Mouse (Mus musculus) heart, embryonic 14.5 days (tissue): ENCODE data around the gene Tbck. TPM values are rescaled to one million over a fixed set of nuclear protein-coding genes. Genes with fewer than 3 reads are reported as not detected.

Experiments used
- ATAC-seq: fragments of 200-750 bp; cut with Nextera tagmentation; 2 replicates; pipeline ENCODE4 v1.8.0; 2017; ENCODE audit warnings: low read depth, moderate TSS enrichment; ENCODE audit not compliant: insufficient number of reproducible peaks, insufficient read depth, low FRiP score
- H3K27ac ChIP-seq, 2 experiments: fragments of 200-500 bp in 1 of 2; fragments of 300-500 bp in 1 of 2; sonication (generic) in 1 of 2; replicated peaks in 1 of 2; 2 replicates each; pipeline ENCODE4 v1.5.1; 2012 to 2014; ENCODE audit warnings: low read depth in 2 of 2, low read length in 2 of 2, control low read depth in 1 of 2, mild to moderate bottlenecking in 1 of 2, mixed read lengths in 1 of 2; ENCODE audit not compliant: control insufficient read depth in 1 of 2, insufficient read depth in 1 of 2
- H3K27me3 ChIP-seq: fragments of 300-500 bp; sonication (generic); 2 replicates; pipeline ENCODE4 v1.6.1; 2014; ENCODE audit warnings: mild to moderate bottlenecking, low read length, control low read depth; ENCODE audit not compliant: control insufficient read depth, insufficient read depth
- H3K36me3 ChIP-seq: fragments of 300-500 bp; sonication (generic); 2 replicates; pipeline ENCODE4 v1.6.1; 2014; ENCODE audit warnings: mild to moderate bottlenecking, control low read depth, low read length, mixed read lengths; ENCODE audit not compliant: control insufficient read depth, insufficient read depth
- H3K4me1 ChIP-seq, 2 experiments: fragments of 200-500 bp in 1 of 2; fragments of 300-500 bp in 1 of 2; sonication (generic) in 1 of 2; 2 replicates each; pipeline ENCODE4 v1.6.1; 2012 to 2014; ENCODE audit warnings: low read length in 2 of 2, control low read depth in 1 of 2, mixed read lengths in 1 of 2; ENCODE audit not compliant: control insufficient read depth in 2 of 2, insufficient read depth in 2 of 2
- H3K4me2 ChIP-seq: fragments of 300-500 bp; sonication (generic); 2 replicates; pipeline ENCODE4 v1.6.1; 2014; ENCODE audit warnings: mild to moderate bottlenecking, low read length
- H3K4me3 ChIP-seq, 2 experiments: fragments of 200-500 bp in 1 of 2; fragments of 300-500 bp in 1 of 2; sonication (generic) in 1 of 2; 2 replicates each; pipeline ENCODE4 v1.5.1; 2012 to 2014; ENCODE audit warnings: low read length in 2 of 2, mild to moderate bottlenecking in 2 of 2, control low read depth in 1 of 2, low read depth in 1 of 2, moderate library complexity in 1 of 2; ENCODE audit not compliant: control insufficient read depth in 1 of 2, insufficient read depth in 1 of 2
- H3K9ac ChIP-seq: fragments of 300-500 bp; sonication (generic); 2 replicates; pipeline ENCODE4 v1.6.1; 2014; ENCODE audit warnings: mild to moderate bottlenecking, low read length
- H3K9me3 ChIP-seq: fragments of 300-500 bp; sonication (generic); 2 replicates; pipeline ENCODE4 v1.6.1; 2016; ENCODE audit warnings: low read length, control low read depth; ENCODE audit not compliant: control insufficient read depth
- WGBS: fragments of 180-500 bp; shearing (Covaris S2); extraction: QIAGEN DNeasy Blood & Tissue Kit; methylation state at CpG from one replicate; pipeline ENCODE4 v1.1.7; 2014; 5-methylcytosine and 5-hydroxymethylcytosine counted together
- polyA plus RNA-seq: library from polyadenylated mRNA; unstranded; fragments of >200 nt; fragmentation: Nextera tagmentation; extraction: Ambion mirVana; gene quantifications from 2 replicates; pipeline ENCODE4 v1.2.1, GENCODE M21; 2014

Gene Tbck
- polyA plus RNA-seq, 1 experiment from 2014 or later: 15.9 TPM

GRCm38 (mm10) chr3:132791140-132791539, 107.2 kb downstream of the Tbck start:
- Histone ChIP-seq H3K9ac (no peak overlapping the region), H3K4me3 (no peak overlapping the region), H3K4me1 (no peaks in the 10 kb centered on the region), H3K9me3 (no peaks in the 10 kb centered on the region), H3K27ac (no peak overlapping the region), H3K4me2 (no peak overlapping the region), H3K36me3 (peaks cover 3% of the 10 kb centered on the region), H3K27me3 (no peaks in the 10 kb centered on the region)
- 82% methylated on average over 4 of the region's 4 CpGs for WGBS
- ATAC-seq: no peak

- no peak overlapping the region for H3K4me2 ChIP-seq
- H3K9ac ChIP-seq: no peak overlapping the region
- no peaks in the 10 kb centered on the region for H3K9me3 ChIP-seq
- peaks cover 0 to 5% of the 10 kb centered on the region in 2 experiments; a peak in 3 of 4 replicates for H3K4me1 ChIP-seq
- WGBS: 10% methylated on average over 1 of the region's 1 CpGs
- no peak overlapping the region for H3K4me3 ChIP-seq
- no peak for ATAC-seq
- no peaks in the 10 kb centered on the region for H3K27me3 ChIP-seq
- peaks cover 33% of the 10 kb centered on the region for H3K36me3 ChIP-seq
- no peak overlapping the region for H3K27ac ChIP-seq
Measured at GRCm38 (mm10) chr3:132800196-132800595, 116.3 kb downstream of the Tbck start.

GRCm38 (mm10) chr3:132801910-132802309, 118.0 kb downstream of the Tbck start:
- Histone ChIP-seq H3K36me3 (peaks cover 23% of the 10 kb centered on the region), H3K4me2 (no peak overlapping the region), H3K27ac (no peak overlapping the region), H3K9me3 (no peaks in the 10 kb centered on the region), H3K4me3 (no peak overlapping the region), H3K9ac (no peak overlapping the region), H3K27me3 (no peaks in the 10 kb centered on the region), H3K4me1 (peaks cover 0 to 5% of the 10 kb centered on the region in 2 experiments; a peak in 3 of 4 replicates)
- ATAC-seq: no peak
- 93% methylated on average over 3 of the region's 3 CpGs for WGBS

GRCm38 (mm10) chr3:132807888-132808579, 124.1 kb downstream of the Tbck start:
- Histone ChIP-seq H3K4me3 (no peak overlapping the region), H3K9me3 (no peaks in the 10 kb centered on the region), H3K27me3 (no peaks in the 10 kb centered on the region), H3K27ac (no peak overlapping the region), H3K9ac (no peak overlapping the region), H3K4me2 (no peak overlapping the region), H3K4me1 (peaks cover under 1 to 4% of the 10 kb centered on the region in 2 experiments), H3K36me3 (peaks cover 6% of the 10 kb centered on the region; the same call in 1 of the 2 replicates)
- ATAC-seq: no peak
- 74% methylated on average over 2 of the region's 2 CpGs for WGBS

- no peak overlapping the region for H3K4me2 ChIP-seq
- WGBS: 87% methylated on average over 3 of the region's 3 CpGs
- no peak overlapping the region for H3K4me3 ChIP-seq
- no peaks in the 10 kb centered on the region for H3K27me3 ChIP-seq
- H3K27ac ChIP-seq: no peak overlapping the region
- ATAC-seq: no peak
- peaks cover 4 to 13% of the 10 kb centered on the region in 2 experiments for H3K4me1 ChIP-seq
- peaks cover 2% of the 10 kb centered on the region; the same call in 1 of the 2 replicates for H3K36me3 ChIP-seq
- H3K9me3 ChIP-seq: no peaks in the 10 kb centered on the region
- H3K9ac ChIP-seq: no peak overlapping the region
Measured at GRCm38 (mm10) chr3:132808951-132809350, 125.0 kb downstream of the Tbck start.

GRCm38 (mm10) chr3:132811791-132812190, 127.8 kb downstream of the Tbck start:
- H3K4me1 ChIP-seq: peaks cover 6 to 19% of the 10 kb centered on the region in 2 experiments
- H3K9ac ChIP-seq: no peak overlapping the region
- 40% methylated on average over 5 of the region's 5 CpGs for WGBS
- no peak overlapping the region for H3K27ac ChIP-seq
- H3K4me2 ChIP-seq: no peak overlapping the region
- H3K36me3 ChIP-seq: peaks cover 5% of the 10 kb centered on the region; the same call in 1 of the 2 replicates
- no peaks in the 10 kb centered on the region for H3K9me3 ChIP-seq
- no peaks in the 10 kb centered on the region for H3K27me3 ChIP-seq
- no peak for ATAC-seq
- H3K4me3 ChIP-seq: no peak overlapping the region

GRCm38 (mm10) chr3:132812356-132812755, 128.4 kb downstream of the Tbck start:
- Histone ChIP-seq H3K9me3 (no peaks in the 10 kb centered on the region), H3K27ac (no peak overlapping the region), H3K4me3 (no peak overlapping the region), H3K9ac (no peak overlapping the region), H3K36me3 (peaks cover 5% of the 10 kb centered on the region; the same call in 1 of the 2 replicates), H3K27me3 (no peaks in the 10 kb centered on the region), H3K4me1 (peaks cover 6 to 19% of the 10 kb centered on the region in 2 experiments), H3K4me2 (no peak overlapping the region)
- no peak for ATAC-seq
- WGBS: 39% methylated on average over 5 of the region's 5 CpGs
